In genomic region chr10:17082926-17083325, GRCm38 (mm10) we compare ENCODE assay signal across 22 mouse cellular contexts.
DNase-seq lines count a peak whose midpoint lies in the region.
"Had no signal": no experiment of that assay in that cellular context is flagged by ENCODE, and none has a peak within 500 bp of the region (broad histone marks: within the 10 kb centered on the region; RNA-seq: fewer than 3 reads in every experiment).

No protein-coding gene starts in this region.

- no peaks in the 10 kb centered on the region for H3K36me3 ChIP-seq in limb, embryonic 10.5 days
- H3K36me3 ChIP-seq in hindbrain, embryonic 10.5 days = no peaks in the 10 kb centered on the region
- H3K36me3 ChIP-seq: embryonic facial prominence, embryonic 10.5 days; embryonic facial prominence, embryonic 12.5 days; forebrain, embryonic 15.5 days had no signal

- H3K4me3 ChIP-seq in limb, embryonic 10.5 days = no peak overlapping the region
- H3K4me3 ChIP-seq in hindbrain, embryonic 10.5 days = no peak overlapping the region
- H3K4me3 ChIP-seq: embryonic facial prominence, embryonic 10.5 days; embryonic facial prominence, embryonic 12.5 days; erythroblast, embryonic 14.5 days; forebrain, embryonic 13.5 days; forebrain, embryonic 15.5 days had no signal

- 0 out of 2 replicates have a peak overlapping the region, but pooled peaks have one; percentile 17 for H3K27ac ChIP-seq in limb, embryonic 10.5 days
- no peak overlapping the region for H3K27ac ChIP-seq in hindbrain, embryonic 10.5 days
- H3K27ac ChIP-seq: embryonic facial prominence, embryonic 10.5 days; embryonic facial prominence, embryonic 12.5 days; forebrain, embryonic 13.5 days; forebrain, embryonic 15.5 days had no signal

- WGBS in limb, embryonic 10.5 days = 87% methylated on average over 4 of the region's 4 CpGs
- WGBS in hindbrain, embryonic 10.5 days = 86% methylated on average over 4 of the region's 4 CpGs

- H3K4me1 ChIP-seq in limb, embryonic 10.5 days = no peaks in the 10 kb centered on the region
- H3K4me1 ChIP-seq in hindbrain, embryonic 10.5 days (replicated peaks) = no peaks in the 10 kb centered on the region
- H3K4me1 ChIP-seq: embryonic facial prominence, embryonic 10.5 days; embryonic facial prominence, embryonic 12.5 days; forebrain, embryonic 13.5 days; forebrain, embryonic 15.5 days had no signal

- H3K9me3 ChIP-seq in limb, embryonic 10.5 days (replicated peaks) = no peaks in the 10 kb centered on the region
- H3K9me3 ChIP-seq in hindbrain, embryonic 10.5 days = no peaks in the 10 kb centered on the region
- H3K9me3 ChIP-seq: embryonic facial prominence, embryonic 10.5 days; embryonic facial prominence, embryonic 12.5 days; forebrain, embryonic 13.5 days; forebrain, embryonic 15.5 days had no signal

- intact Hi-C loops in left cerebral cortex, postnatal 36 days (cut with DNase I) = loop anchor here (10.0 kb wide), 1 partner anchor 552 kb away; no protein-coding TSS in a partner anchor

- no peaks in the 10 kb centered on the region for H3K27me3 ChIP-seq in limb, embryonic 10.5 days (ENCODE audit: low read depth, poor library complexity, severe bottlenecking)
- H3K27me3 ChIP-seq in hindbrain, embryonic 10.5 days (ENCODE audit: insufficient read depth, poor library complexity, severe bottlenecking) = no peaks in the 10 kb centered on the region
- H3K27me3 ChIP-seq: embryonic facial prominence, embryonic 12.5 days; forebrain, embryonic 13.5 days; forebrain, embryonic 15.5 days; Patski had no signal

- DNase-seq in 3T3-L1 (ENCODE audit: low read depth, low spot score) (peak; percentile 54), 416B (ENCODE audit: low read depth) (peak; percentile 24), R1 (ENCODE audit: low read depth, low spot score) (peak; percentile 12)
- DNase-seq in limb, embryonic 10.5 days (ENCODE audit: low spot score) = no peak
- DNase-seq in hindbrain, embryonic 10.5 days (ENCODE audit: low spot score) = no peak
- no peak for DNase-seq in cerebellum, postnatal 4 days (ENCODE audit: low spot score in 2 of 2)
- DNase-seq in left cerebral cortex, postnatal 36 days (ENCODE audit: low spot score in 2 of 2) = no peak
- DNase-seq: adrenal gland, adult 8-10 months; adrenal gland, postnatal 14 days; cerebellum, adult 11 months; cerebellum, adult 18-20 months; cerebellum, adult 8-10 months; cerebellum, adult 9-11 months; cerebellum, postnatal 14 days; cerebellum, postnatal 36 days; forebrain, postnatal 0 days had no signal

Comparison
In these comparisons a context has a peak if more than half of its experiments do, and no peak if none do; other contexts are left out.
1. DNase-seq: peak in 3T3-L1 (single experiment), 416B (single experiment) and R1 (single experiment); none in limb, embryonic 10.5 days (single experiment), hindbrain, embryonic 10.5 days (single experiment), cerebellum, postnatal 4 days (0 of 2) and left cerebral cortex, postnatal 36 days (0 of 2).